Mouse (Mus musculus): ENCODE data around the gene Laptm5.
A peak's percentile ranks its signal among the peaks of the same experiment; 100 is the strongest.

DNA sequence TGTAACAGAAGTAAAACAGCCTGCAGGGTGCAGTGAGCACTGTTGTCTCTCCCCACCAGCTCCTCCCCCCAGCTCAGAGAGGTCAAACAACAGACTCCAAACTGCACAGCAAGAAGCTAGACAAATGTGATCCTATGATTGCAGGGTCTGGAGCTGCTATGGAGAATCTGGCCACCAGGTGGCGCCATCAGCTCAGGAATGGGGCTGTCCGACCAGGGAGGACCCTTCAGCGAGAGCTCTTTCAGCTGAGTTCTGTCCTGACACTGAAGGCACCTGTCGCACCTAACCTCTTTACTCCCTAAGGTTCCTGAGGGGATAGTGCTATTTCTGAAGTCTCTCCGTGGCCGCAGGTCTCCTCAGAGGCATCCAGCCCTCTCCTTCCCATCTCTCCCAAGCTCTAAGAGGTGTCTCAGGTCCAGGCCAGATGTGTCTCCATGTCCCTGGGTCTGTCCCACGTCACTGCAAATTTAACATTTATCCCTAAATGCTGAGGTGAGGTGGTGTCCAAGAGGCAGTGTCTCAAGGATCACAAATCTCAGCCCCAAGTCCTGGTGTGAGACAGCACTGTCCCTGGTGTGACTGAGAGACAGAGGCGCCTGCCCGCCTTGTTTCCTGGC is 47.3 kb downstream of the Laptm5 start:
- no peak for TF ChIP-seq POLR2A (IDR thresholded peaks at IDR 0.05; ENCODE audit: low read depth, low read length)
- peak; percentile 94 for TF ChIP-seq CTCF (IDR thresholded peaks at IDR 0.05; ENCODE audit: extremely low read depth, insufficient read length, insufficient replicate concordance, low read depth, low read length)

All from small intestine, adult 2 months (tissue).